ENCODE assay signal across 12 mouse cellular contexts in genomic region chr7:132731558-132731957, GRCm38 (mm10).
DNase-seq lines count a peak whose midpoint lies in the region; ATAC-seq and TF ChIP-seq lines count a peak whose summit lies in the region.
"Had no signal": no experiment of that assay in that cellular context is flagged by ENCODE, and none has a peak within 500 bp of the region (broad histone marks: within the 10 kb centered on the region; RNA-seq: fewer than 3 reads in every experiment).

No protein-coding gene starts in this region.

- no peaks in the 10 kb centered on the region for H3K27me3 ChIP-seq in forebrain, embryonic 15.5 days
- no peaks in the 10 kb centered on the region for H3K27me3 ChIP-seq in midbrain, embryonic 13.5 days
- H3K27me3 ChIP-seq: Patski had no signal

- TF ChIP-seq CTCF in left cerebral cortex, adult 2 months (IDR thresholded peaks at IDR 0.05): no peak

- peak; percentile 64 for ATAC-seq in forebrain, embryonic 15.5 days (replicated peaks)
- ATAC-seq in midbrain, embryonic 13.5 days: peak; percentile 59
- ATAC-seq: inflammation-experienced regulatory T-cells, adult 6 months; Patski had no signal

- 16% methylated on average over 6 of the region's 6 CpGs for WGBS in forebrain, embryonic 15.5 days
- 19% methylated on average over 6 of the region's 6 CpGs for WGBS in midbrain, embryonic 13.5 days

- H3K9me3 ChIP-seq in forebrain, embryonic 15.5 days: no peaks in the 10 kb centered on the region
- no peaks in the 10 kb centered on the region for H3K9me3 ChIP-seq in midbrain, embryonic 13.5 days

- intact Hi-C loops in left cerebral cortex, adult 2 months (cut with DNase I): loop anchor here (5.0 kb wide), 1 partner anchor 74 kb away; no protein-coding TSS in a partner anchor
- intact Hi-C loops in left cerebral cortex, postnatal 14 days (cut with DNase I): loop anchor here (5.0 kb wide), 1 partner anchor 74 kb away; no protein-coding TSS in a partner anchor

- H3K36me3 ChIP-seq in forebrain, embryonic 15.5 days: no peaks in the 10 kb centered on the region
- 0 out of 2 replicates have a peak, but pooled peaks cover 2% of the 10 kb centered on the region for H3K36me3 ChIP-seq in midbrain, embryonic 13.5 days

- H3K4me3 ChIP-seq in left cerebral cortex, adult 2 months: no peak overlapping the region
- H3K4me3 ChIP-seq in brown adipose tissue, adult 24 weeks (ENCODE audit: insufficient read depth, low read depth, low read length): no peak overlapping the region
- no peak overlapping the region for H3K4me3 ChIP-seq in forebrain, embryonic 15.5 days
- H3K4me3 ChIP-seq in midbrain, embryonic 13.5 days (replicated peaks): no peak overlapping the region

- peaks cover 67% of the 10 kb centered on the region for H3K4me1 ChIP-seq in brown adipose tissue, adult 24 weeks (ENCODE audit: control insufficient read depth, insufficient read depth, insufficient read length, low read length)
- peaks cover 81% of the 10 kb centered on the region for H3K4me1 ChIP-seq in forebrain, embryonic 15.5 days
- peaks cover 60% of the 10 kb centered on the region for H3K4me1 ChIP-seq in midbrain, embryonic 13.5 days (replicated peaks)

- no peak overlapping the region for H3K9ac ChIP-seq in forebrain, embryonic 15.5 days (replicated peaks)
- no peak overlapping the region for H3K9ac ChIP-seq in midbrain, embryonic 13.5 days (replicated peaks)

- H3K4me2 ChIP-seq in forebrain, embryonic 15.5 days (replicated peaks): no peak overlapping the region
- no peak overlapping the region for H3K4me2 ChIP-seq in midbrain, embryonic 13.5 days (replicated peaks)

- H3K27ac ChIP-seq in left cerebral cortex, adult 2 months: peak overlapping the region; percentile 63
- 0 out of 2 replicates have a peak overlapping the region, but pooled peaks have one; percentile 19 for H3K27ac ChIP-seq in brown adipose tissue, adult 24 weeks (replicated peaks; ENCODE audit: low read depth, low read length)
- peak overlapping the region; percentile 81 for H3K27ac ChIP-seq in forebrain, embryonic 15.5 days (replicated peaks)
- peak overlapping the region; percentile 30 for H3K27ac ChIP-seq in midbrain, embryonic 13.5 days

- DNase-seq in left cerebral cortex, adult 2 months (ENCODE audit: extremely low spot score in 1 of 2, low spot score in 2 of 2): no peak
- DNase-seq in left cerebral cortex, adult 11 months (ENCODE audit: low spot score): no peak
- no peak for DNase-seq in kidney, postnatal 36 days
- DNase-seq in left cerebral cortex, postnatal 14 days (ENCODE audit: low spot score in 2 of 2): no peak
- no peak for DNase-seq in layer of hippocampus, adult 8-10 months (ENCODE audit: low spot score in 2 of 2)
- DNase-seq: cerebellum, adult 9-10 months; thymus, postnatal 4 days had no signal

Comparison
In these comparisons a context has a peak if more than half of its experiments do, and no peak if none do; other contexts are left out.
1. H3K27ac ChIP-seq: peak in every context shown above with its lines; median percentile 81 in forebrain, embryonic 15.5 days; 63 in left cerebral cortex, adult 2 months; 30 in midbrain, embryonic 13.5 days; 19 in brown adipose tissue, adult 24 weeks.